Mouse (Mus musculus) heart, adult 2 months (tissue): ENCODE results near the gene B4galnt3.

Source experiments
- CTCF ChIP-seq: fragments of 200-600 bp; IDR thresholded peaks from 2 replicates; pipeline ENCODE4 v1.8.1; 2022; ENCODE audit warnings: antibody characterized with exemption, mild to moderate bottlenecking, moderate library complexity
- POLR2A ChIP-seq: fragments of 200-500 bp; IDR thresholded peaks from 2 replicates; pipeline ENCODE4 v1.6.1; 2011; ENCODE audit warnings: mild to moderate bottlenecking, low read depth, low read length, control low read depth; ENCODE audit not compliant: insufficient read depth

DNA sequence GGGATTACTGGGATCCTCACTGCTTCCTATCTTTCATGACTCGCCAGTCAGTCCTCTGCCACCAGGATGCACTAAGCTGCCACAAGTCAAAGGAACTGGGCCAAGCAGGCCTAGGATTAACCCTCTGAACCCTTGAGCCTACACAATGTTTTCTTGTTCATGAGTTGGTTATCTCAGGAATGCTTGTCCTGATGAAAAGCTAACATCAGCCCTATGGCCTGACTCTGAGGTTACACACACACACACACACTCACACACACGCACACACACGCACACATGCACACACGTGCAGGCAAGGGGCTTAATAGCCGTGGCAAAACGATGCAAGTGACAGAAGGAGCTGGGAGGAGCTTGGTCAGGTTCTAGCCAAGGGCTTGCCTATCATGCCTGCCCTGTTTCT, 69.0 kb downstream of the B4galnt3 start:
- TF ChIP-seq CTCF, result no peak
- TF ChIP-seq POLR2A, result no peak
